Mouse (Mus musculus) lung, postnatal 0 days (tissue): ENCODE data around the gene Efcab6. TPM values are rescaled to one million over a fixed set of nuclear protein-coding genes. Genes with fewer than 3 reads are reported as not detected.

Experiments
- ATAC-seq: fragments of 200-750 bp; cut with Nextera tagmentation; 2 replicates; pipeline ENCODE4 v1.8.0; 2017; ENCODE audit warnings: moderate library complexity
- DNase-seq: peaks from one replicate; pipeline ENCODE4 v3.0.0-alpha.2; 2016; ENCODE audit warnings: low spot score
- H3K27ac ChIP-seq: fragments of 300-500 bp; sonication (generic); 2 replicates; pipeline ENCODE4 v1.5.1; 2014; ENCODE audit warnings: antibody characterized with exemption, mild to moderate bottlenecking, low read length, mixed read lengths
- H3K27me3 ChIP-seq: fragments of 300-500 bp; sonication (generic); replicated peaks from 2 replicates; pipeline ENCODE4 v1.6.1; 2014; ENCODE audit warnings: low read length, mixed read lengths; ENCODE audit not compliant: insufficient read depth
- H3K36me3 ChIP-seq: fragments of 300-500 bp; sonication (generic); 2 replicates; pipeline ENCODE4 v1.6.1; 2014; ENCODE audit warnings: low read length, mixed read lengths; ENCODE audit not compliant: insufficient read depth
- H3K4me1 ChIP-seq: fragments of 300-500 bp; sonication (generic); 2 replicates; pipeline ENCODE4 v1.6.1; 2014; ENCODE audit warnings: antibody characterized with exemption, low read depth, low read length, mixed read lengths; ENCODE audit not compliant: insufficient read depth
- H3K4me2 ChIP-seq: fragments of 300-500 bp; sonication (generic); replicated peaks from 2 replicates; pipeline ENCODE4 v1.6.1; 2014; ENCODE audit warnings: low read depth, mild to moderate bottlenecking, low read length, moderate library complexity, mixed read lengths
- H3K4me3 ChIP-seq: fragments of 300-500 bp; sonication (generic); 2 replicates; pipeline ENCODE4 v1.5.1; 2014; ENCODE audit warnings: low read depth, low read length
- H3K9ac ChIP-seq: fragments of 300-500 bp; sonication (generic); replicated peaks from 2 replicates; pipeline ENCODE4 v1.6.1; 2014; ENCODE audit warnings: low read depth, mild to moderate bottlenecking
- H3K9me3 ChIP-seq: fragments of 300-500 bp; sonication (generic); 2 replicates; pipeline ENCODE4 v1.6.1; 2016; ENCODE audit warnings: low read length, mixed read lengths
- CTCF ChIP-seq: IDR thresholded peaks from 2 replicates; pipeline ENCODE4 v1.5.1; 2016; ENCODE audit warnings: antibody characterized with exemption, mild to moderate bottlenecking
- EP300 ChIP-seq: IDR thresholded peaks from 2 replicates; pipeline ENCODE4 v1.6.1; 2016; ENCODE audit warnings: antibody characterized with exemption, mild to moderate bottlenecking, control low read depth
- WGBS: fragments of 180-500 bp; shearing (Covaris S2); extraction: QIAGEN DNeasy Blood & Tissue Kit; methylation state at CpG from one replicate; pipeline ENCODE4 v1.1.7; 2014; 5-methylcytosine and 5-hydroxymethylcytosine counted together
- polyA plus RNA-seq: library from polyadenylated mRNA; unstranded; fragments of >200 nt; fragmentation: Nextera tagmentation; extraction: Ambion mirVana; gene quantifications from 2 replicates; pipeline ENCODE4 v1.2.1, GENCODE M21; 2015

The Efcab6 gene
- polyA plus RNA-seq, 1 experiment from 2014 or later = 0.63 TPM

- no peak overlapping the region for H3K4me3 ChIP-seq
- DNase-seq (no peak), ATAC-seq (no peak)
- no peaks in the 10 kb centered on the region for H3K9me3 ChIP-seq
- no peaks in the 10 kb centered on the region for H3K27me3 ChIP-seq
- no peak overlapping the region for H3K9ac ChIP-seq
- TF ChIP-seq CTCF = no peak
- TF ChIP-seq EP300 = no peak
- 81% methylated on average over 15 of the region's 15 CpGs for WGBS
- no peaks in the 10 kb centered on the region for H3K4me1 ChIP-seq
- no peaks in the 10 kb centered on the region for H3K36me3 ChIP-seq
- no peak overlapping the region for H3K27ac ChIP-seq
- H3K4me2 ChIP-seq = no peak overlapping the region
These were observed 172.3 kb downstream of the Efcab6 start for GRCm38 (mm10) chr15:83892871-83893270.

- Histone ChIP-seq H3K4me1 (no peaks in the 10 kb centered on the region), H3K4me3 (no peak overlapping the region), H3K4me2 (no peak overlapping the region), H3K36me3 (no peaks in the 10 kb centered on the region), H3K9me3 (no peaks in the 10 kb centered on the region), H3K9ac (no peak overlapping the region), H3K27ac (no peak overlapping the region), H3K27me3 (no peaks in the 10 kb centered on the region)
- DNase-seq = no peak
- ATAC-seq = no peak
- TF ChIP-seq CTCF = no peak
- TF ChIP-seq EP300 = no peak
- 85% methylated on average over 9 of the region's 9 CpGs for WGBS
These were observed 180.9 kb downstream of the Efcab6 start for GRCm38 (mm10) chr15:83884291-83884690.

GRCm38 (mm10) chr15:83883821-83884220, 181.4 kb downstream of the Efcab6 start:
- no peak for ATAC-seq

GRCm38 (mm10) chr15:83879845-83880244, 185.3 kb downstream of the Efcab6 start:
- 23% methylated on average over 5 of the region's 5 CpGs for WGBS
- Histone ChIP-seq H3K4me2 (no peak overlapping the region), H3K9me3 (no peaks in the 10 kb centered on the region), H3K9ac (no peak overlapping the region), H3K4me3 (no peak overlapping the region), H3K27me3 (no peaks in the 10 kb centered on the region), H3K36me3 (no peaks in the 10 kb centered on the region), H3K4me1 (no peaks in the 10 kb centered on the region), H3K27ac (no peak overlapping the region)
- DNase-seq (peak; percentile 27), ATAC-seq (no peak)
- TF ChIP-seq CTCF = no peak
- TF ChIP-seq EP300 = no peak

More at GRCm38 (mm10) chr15:83883821-83884220, 181.4 kb downstream of the Efcab6 start:
- WGBS = 88% methylated on average over 8 of the region's 8 CpGs
- Histone ChIP-seq H3K36me3 (no peaks in the 10 kb centered on the region), H3K27me3 (no peaks in the 10 kb centered on the region), H3K27ac (no peak overlapping the region), H3K9me3 (no peaks in the 10 kb centered on the region), H3K9ac (no peak overlapping the region), H3K4me1 (no peaks in the 10 kb centered on the region), H3K4me3 (no peak overlapping the region), H3K4me2 (no peak overlapping the region)
- no peak for DNase-seq
- no peak for TF ChIP-seq CTCF
- TF ChIP-seq EP300 = no peak

GRCm38 (mm10) chr15:83877898-83878297, 187.3 kb downstream of the Efcab6 start:
- no peaks in the 10 kb centered on the region for H3K4me1 ChIP-seq
- DNase-seq = no peak
- no peaks in the 10 kb centered on the region for H3K9me3 ChIP-seq
- 39% methylated on average over 2 of the region's 2 CpGs for WGBS
- no peak overlapping the region for H3K27ac ChIP-seq
- no peak for TF ChIP-seq CTCF
- no peak for TF ChIP-seq EP300
- H3K9ac ChIP-seq = no peak overlapping the region
- no peaks in the 10 kb centered on the region for H3K36me3 ChIP-seq
- ATAC-seq = no peak
- H3K4me3 ChIP-seq = no peak overlapping the region
- no peaks in the 10 kb centered on the region for H3K27me3 ChIP-seq
- H3K4me2 ChIP-seq = no peak overlapping the region

GRCm38 (mm10) chr15:83877155-83877866, 187.9 kb downstream of the Efcab6 start:
- Histone ChIP-seq H3K4me3 (no peak overlapping the region), H3K9ac (no peak overlapping the region), H3K27ac (no peak overlapping the region), H3K9me3 (no peaks in the 10 kb centered on the region), H3K4me1 (no peaks in the 10 kb centered on the region), H3K36me3 (no peaks in the 10 kb centered on the region), H3K27me3 (no peaks in the 10 kb centered on the region), H3K4me2 (no peak overlapping the region)
- ATAC-seq (no peak), DNase-seq (no peak)
- TF ChIP-seq CTCF (no peak), EP300 (no peak)
- 44% methylated on average over 11 of the region's 11 CpGs for WGBS
